Mouse (Mus musculus): ENCODE results near the gene Ifi44.
A peak's percentile ranks its signal among the peaks of the same experiment; 100 is the strongest.

Ifi44 gene

GRCm38 (mm10) chr3:151749737-151750136 lies at the start of gene Ifi44:
TSS of gene Ifi44 (minus strand) at chr3:151749960.
- DNase-seq (ENCODE audit: low spot score in 2 of 2), result no peak

DNA sequence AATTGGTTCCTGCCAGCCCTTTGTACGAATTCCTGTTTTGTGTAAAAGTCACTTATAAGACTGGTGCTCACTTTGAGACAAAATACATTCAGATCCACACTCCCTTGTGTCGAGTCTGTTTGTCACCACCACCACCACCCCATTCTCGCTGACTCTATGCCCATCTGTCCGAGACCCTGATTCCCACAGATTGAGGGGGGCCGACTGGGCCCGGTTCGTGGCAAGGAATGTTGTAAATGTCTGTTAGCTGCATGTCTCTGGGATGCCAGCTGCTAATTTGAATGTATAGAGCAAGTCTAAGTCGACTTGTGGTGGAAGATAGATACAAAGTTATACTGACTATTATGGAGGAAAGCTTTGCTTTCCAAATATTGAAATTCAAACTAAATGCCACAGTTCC lies 38.9 kb upstream of the Ifi44 start:
- no peak for DNase-seq (ENCODE audit: low spot score in 2 of 2)

DNA sequence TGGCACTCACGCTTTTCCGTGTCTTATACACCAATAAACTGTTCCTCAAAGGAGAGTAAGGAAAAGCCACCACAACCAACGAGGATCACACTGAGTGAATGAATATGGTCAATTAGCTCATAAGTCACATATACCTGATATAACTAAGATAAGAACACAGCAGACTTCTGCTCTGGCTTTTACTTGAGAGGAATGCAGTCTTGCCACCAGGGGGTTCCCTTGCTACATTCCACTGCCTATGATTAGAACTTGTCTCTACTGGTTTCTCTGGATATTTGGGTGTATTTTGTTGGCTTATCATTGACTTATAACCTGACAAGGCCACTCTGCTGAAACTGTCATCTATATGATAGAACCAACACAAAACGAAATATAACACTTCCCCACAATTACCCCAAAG lies 25.3 kb upstream of the Ifi44 start:
- peak; percentile 14 to 20 for DNase-seq (ENCODE audit: low spot score in 2 of 2)

DNA sequence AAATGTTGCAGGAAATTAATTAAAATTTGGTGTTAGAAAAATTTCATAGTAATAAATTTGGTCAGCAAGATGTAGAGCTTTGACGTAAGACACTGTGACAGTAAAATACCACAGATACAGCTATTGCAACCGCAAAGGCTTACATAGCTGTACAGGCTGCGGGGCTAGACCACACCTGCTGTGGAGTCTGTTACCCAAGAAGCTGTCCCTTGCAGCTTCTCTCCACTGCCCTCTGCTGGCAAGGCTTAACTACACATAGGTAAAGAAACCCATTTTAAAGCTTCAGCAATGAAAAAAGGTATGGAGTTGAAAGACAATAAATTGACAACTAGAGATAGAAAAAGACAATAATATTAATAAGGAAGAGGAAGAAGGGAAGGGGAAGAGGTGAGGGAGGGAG lies 21.3 kb upstream of the Ifi44 start:
- peak in 1 of 2 experiments; percentile 14 for DNase-seq (ENCODE audit: low spot score in 2 of 2)

DNA sequence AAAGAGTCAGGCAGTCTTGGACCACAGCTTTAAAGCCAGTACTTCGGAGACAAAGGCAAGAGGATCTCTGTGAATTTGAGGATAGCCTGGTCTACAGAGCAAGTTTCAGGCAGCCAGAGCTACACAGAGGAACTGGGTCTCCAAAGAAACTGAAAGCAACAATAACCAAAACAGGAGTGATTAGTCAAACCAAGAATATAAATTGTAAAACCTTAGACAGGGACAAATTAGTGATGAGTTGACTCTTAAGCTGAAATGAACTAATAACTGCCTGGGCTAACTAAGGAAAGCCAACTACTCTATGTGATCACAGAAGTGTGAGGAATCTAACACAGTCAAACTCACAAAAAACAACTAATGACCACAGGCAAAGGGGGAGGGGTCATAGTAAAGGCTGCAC lies 1.2 kb downstream of the Ifi44 start:
- no peak for DNase-seq (ENCODE audit: low spot score in 2 of 2)

DNA sequence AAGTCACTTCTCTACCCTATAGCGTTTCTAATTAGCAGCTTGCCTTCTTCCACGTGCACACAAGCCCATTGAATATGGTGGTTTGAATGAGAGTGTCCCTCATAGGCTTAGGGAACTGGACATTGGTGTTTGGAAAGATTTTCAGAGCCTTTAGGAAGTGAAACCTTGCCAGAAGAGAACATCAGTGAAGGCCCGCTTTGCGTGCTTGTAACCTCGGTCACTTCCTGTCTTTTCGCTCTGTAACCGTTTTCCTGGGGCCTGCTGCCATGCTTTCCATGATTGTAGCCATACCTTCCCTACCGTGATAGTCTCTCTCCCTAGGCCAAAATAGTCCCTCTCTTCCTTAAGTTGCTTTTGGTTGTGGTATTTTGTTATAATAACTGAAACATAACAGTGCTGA lies 3.7 kb downstream of the Ifi44 start:
- DNase-seq (ENCODE audit: low spot score in 2 of 2), result no peak

DNA sequence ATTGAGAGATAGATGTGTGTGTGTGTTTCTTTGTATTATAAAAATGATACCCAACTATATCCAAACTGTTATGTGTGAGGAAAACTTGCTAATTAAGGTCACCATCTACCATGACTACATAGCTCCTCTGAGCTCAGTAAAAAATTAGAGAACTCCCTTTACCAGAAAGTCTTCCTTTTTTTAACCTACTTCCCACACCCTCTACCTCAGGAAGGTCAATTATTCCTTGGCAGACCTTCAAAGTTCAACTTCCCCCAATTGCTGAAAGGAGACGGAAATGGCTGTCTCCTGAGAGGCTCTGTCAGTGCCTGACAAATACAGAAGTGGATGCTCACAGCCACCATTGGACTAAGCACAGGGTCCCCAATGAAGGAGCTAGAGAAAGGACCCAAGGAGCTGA lies 7.5 kb downstream of the Ifi44 start:
- no peak for DNase-seq (ENCODE audit: low spot score in 2 of 2)

DNA sequence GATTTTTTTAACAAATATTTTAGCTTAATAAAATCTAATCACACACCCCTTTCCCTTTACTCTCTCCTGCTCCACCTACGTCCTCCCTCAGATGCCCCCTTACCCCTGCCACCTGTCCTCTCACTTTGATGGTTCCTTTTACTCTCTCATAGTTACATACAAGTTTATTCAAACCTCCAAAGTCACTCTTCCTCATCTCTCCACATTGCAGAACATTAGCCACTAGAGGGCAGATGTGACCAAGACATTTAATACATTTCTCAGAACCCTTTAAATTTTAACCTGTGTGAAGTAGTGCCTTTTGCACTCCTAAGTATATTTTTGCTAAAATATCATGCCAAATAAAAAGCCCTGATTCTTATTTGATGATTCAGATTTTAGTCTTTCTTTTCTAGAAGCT lies 33.5 kb downstream of the Ifi44 start:
- DNase-seq (ENCODE audit: low spot score in 2 of 2), result peak in 1 of 2 experiments; percentile 5

- no peak for DNase-seq (ENCODE audit: low spot score in 2 of 2)
Measured at GRCm38 (mm10) chr3:151707335-151707734, 42.4 kb downstream of the Ifi44 start.
